Mouse (Mus musculus) right cerebral cortex, adult 2 months (tissue): ENCODE measurements at regions not wholly inside any gene's neighbourhood (a gene's known extent, or its start where the extent isn't known, plus 50 kb on each side); places are given as distances from the start of the nearest gene placed in this dataset.
"Not testable (repeated sequence)": the region's sequence is repeated elsewhere in the genome, so short reads cannot be mapped to it uniquely, and the experiment has no call there.

Source experiments
- DNase-seq, 2 experiments: peaks; one replicate each; pipeline ENCODE4 v3.0.0; 2021 to 2022; ENCODE audit warnings: low spot score in 2 of 2

GRCm38 (mm10) chr1:65509003-65509402 lies 227.1 kb downstream of the Pth2r start:
- no peak for DNase-seq

GRCm38 (mm10) chr1:65535674-65536073 lies 253.8 kb downstream of the Pth2r start:
- DNase-seq, result no peak

GRCm38 (mm10) chr1:65538509-65538908 lies 256.7 kb downstream of the Pth2r start:
- DNase-seq, result no peak

DNA sequence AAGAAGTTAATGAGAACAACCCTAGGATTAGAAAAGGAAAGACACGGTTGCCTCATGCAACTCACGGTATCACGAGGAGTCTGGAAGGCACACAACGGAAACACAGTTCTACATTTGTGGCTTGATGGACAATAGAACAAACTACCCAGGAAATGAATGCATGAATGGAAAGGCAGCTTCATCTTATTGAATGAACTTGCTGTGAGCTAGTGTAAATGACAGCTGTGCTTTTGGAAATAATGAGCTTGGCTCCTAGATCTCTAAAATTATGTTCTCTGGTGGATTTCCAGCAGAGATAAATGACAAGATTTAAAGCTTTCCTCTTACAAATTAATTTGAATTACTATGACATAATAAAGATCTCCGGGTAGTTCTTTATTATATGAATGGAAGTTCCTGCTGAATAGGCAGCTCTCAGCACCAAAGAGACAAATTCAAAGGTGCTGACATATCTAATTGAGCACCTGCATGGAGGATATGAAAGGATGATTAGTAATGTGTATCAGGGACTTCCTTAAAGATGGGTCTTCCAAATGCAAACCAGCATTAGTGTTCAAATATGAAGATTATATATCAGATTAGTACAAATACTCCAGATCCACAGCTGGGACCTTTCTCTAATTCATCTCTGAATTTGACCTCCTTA lies 262.5 kb downstream of the Pth2r start:
- no peak for DNase-seq

DNA sequence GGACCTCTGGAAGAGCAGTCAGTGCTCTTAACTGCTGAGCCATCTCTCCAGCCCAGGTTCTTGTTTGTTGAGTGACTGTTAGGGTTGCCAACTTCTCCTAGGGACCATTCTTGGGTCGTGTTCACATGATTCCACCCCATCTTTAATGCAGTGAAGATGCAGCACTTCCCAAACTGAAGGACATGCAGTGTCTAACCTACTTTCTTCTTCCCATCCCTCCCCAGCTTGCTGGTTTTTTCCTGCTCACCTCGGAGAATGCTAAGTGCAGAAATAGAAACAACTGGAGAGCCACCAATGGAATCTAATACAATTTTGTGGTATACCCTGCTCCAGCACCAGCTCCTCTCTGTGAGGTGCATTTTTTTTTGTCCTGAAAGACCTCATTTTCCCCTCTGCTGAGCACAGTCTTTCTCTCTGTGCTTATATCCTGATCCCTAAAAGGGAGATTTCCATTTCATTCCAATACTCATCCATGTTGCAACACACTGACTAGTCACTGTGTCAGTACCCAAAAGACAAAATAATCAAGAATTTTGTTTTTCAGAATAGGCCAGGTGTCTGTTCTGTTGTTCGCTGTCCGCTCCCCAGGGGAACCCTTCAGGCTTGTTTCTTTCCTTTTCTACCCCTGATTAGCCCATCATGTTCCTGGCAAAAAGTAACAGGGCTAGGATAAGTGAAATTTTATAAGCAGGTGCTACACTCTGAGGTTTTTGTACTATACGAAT lies 263.6 kb downstream of the Pth2r start:
- no peak for DNase-seq

DNA sequence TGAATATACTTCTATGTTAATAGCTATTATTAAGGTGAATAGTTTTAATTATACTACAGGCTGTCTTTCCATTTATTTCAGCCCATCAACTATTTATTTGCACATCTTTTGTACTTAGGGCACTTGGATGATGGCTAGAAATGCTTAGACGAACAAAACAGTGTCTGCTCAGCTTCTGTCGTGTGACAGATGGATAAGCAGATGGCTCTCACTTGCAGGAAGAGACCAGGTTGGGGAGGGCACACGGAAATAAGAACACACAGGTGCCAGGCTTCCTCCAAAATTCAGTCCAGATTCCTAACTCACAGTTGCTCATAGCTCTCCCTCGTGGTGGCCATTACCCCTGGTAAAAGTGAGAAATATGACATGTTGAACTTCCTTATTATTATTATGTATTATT lies 267.0 kb downstream of the Pth2r start:
- DNase-seq, result peak; percentile 21 to 37

- no peak for DNase-seq
Observed at GRCm38 (mm10) chr1:65587402-65587801, 305.5 kb downstream of the Pth2r start.

DNA sequence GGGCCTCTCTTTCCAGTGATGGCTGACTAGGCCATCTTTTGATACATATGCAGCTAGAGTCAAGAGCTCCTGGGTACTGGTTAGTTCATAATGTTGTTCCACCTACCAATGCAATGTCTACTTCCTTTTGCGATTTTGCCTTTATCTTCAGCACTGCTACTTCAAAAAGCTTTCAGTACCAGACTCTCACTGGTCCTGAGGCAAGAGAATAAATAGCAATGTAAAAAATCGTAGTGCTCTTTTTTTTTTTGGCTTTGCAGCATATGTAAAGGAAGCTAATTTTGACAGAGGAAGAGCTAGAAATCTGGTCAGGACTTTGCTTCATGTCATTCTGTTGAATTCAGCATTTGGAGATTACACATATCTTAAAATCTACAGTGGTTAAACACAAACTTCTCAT lies 291.0 kb upstream of the Crygf start:
- DNase-seq, result no peak

DNA sequence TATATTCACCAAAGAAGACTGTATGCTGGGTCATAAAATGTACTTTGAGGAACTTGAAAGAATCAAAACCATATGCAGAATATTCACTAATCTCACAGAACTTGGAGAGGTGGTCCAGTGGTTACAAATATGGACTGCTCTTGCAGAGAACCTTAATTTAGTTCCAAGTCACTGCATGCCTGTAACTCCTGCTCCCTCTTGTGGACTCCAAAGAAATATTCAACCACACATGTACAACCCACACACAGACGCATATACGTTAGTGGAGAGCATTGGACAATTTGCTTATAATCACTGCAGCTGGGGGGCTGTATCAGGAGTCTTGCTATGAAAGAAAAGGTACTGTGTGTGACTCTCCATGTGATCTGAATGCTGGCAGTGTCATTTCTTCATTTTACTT lies 271.9 kb upstream of the Crygf start:
- DNase-seq, result no peak

GRCm38 (mm10) chr1:65681960-65682359 lies 244.4 kb upstream of the Crygf start:
- DNase-seq, result no peak

GRCm38 (mm10) chr1:65687322-65687721 lies 239.0 kb upstream of the Crygf start:
- DNase-seq, result no peak

DNA sequence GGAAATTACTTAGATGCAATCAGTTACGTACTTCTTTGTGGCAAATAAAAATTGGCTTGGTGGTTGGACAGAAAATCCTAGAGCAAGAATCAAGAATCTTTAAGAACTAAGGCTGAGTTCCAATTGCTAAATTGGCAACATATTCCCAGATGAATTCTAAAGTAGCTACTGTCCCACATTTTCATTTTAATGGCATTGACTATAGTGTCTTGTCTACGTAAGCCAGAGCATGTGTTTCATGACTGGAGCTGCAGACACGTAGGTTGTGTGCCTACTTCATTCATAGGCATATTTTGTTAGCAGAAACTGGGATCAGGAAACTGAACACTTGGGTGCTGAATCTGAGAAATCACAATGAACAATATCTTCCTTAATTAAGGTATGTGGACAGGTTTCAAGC lies 196.1 kb upstream of the Crygf start:
- peak in 1 of 2 experiments; percentile 18 for DNase-seq

DNA sequence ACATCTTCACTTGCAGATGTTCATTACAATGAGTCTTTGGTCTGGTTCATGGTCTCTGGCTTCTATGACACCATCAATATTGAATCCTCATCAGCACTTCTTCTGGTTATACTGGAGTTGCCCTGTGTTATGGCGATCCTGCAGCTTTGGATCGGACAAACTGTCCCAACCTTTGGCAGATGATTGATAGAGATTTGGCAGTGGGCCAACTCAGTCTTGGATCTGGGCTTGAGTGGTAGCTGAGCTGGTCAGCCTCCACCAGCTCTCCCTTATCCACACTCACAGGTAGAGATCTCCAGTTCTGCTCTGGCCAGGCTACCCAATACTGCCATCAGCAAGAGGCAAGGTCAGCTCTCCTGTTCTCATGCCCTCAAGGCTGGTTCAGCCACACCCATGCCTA lies 168.4 kb upstream of the Crygf start:
- DNase-seq, result no peak

DNA sequence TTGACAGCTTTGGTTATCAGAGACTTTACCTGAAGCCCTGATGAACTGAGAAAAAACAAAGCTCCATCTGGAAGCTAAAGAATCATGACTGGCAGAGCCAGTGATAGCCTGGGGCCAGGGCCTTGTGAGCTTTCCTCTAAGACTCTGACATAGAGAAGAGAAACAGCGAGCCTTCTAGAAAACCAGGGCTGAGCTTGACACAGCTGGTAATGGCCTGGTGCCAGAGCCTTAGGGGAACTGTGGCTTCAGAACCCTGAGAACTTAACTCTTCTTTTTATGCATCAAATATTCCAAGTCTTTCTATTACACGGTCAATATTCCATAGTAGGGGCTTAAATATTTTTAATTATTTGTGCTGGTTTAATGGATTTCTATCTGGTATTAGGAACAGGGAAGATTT lies 165.2 kb upstream of the Crygf start:
- no peak for DNase-seq

DNA sequence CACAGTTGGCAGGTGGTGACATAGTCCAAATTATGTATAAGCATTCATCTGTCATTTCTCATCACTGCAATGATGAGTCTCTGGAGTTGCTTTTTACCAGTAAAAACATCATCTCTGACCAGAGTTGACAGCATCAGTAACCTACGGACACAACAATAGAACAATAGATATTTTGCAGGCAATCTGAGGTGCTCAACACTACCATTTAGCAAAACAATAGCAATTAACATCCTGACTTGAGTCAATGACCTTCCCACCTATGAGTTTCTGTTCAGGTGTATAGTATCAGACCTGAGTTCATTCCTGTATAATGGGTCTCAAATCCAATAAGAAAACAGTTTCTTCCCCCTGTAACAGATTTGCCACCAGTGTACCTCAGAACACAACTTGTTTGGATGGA lies 126.1 kb upstream of the Crygf start:
- DNase-seq, result no peak

DNA sequence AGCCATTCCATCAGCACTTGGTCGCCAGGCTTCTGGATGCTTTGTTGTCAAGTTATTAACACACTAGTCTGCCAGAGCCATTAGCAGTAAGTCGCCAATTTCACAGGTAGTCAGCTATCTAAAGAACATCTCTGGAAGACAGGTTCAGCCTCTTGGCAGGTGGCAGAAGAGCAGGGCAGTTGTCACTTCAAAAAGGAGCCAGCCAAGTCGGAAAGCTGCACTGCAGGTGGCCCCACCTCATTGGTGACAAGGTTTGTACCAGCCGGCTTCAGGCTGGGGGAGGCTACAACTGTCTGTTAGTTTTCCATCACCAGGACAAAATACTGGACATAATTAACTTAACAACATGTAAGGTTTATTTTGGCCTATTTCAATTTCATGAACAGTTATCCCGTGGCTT lies 105.5 kb upstream of the Crygf start:
- DNase-seq, result no peak

- DNase-seq, result no peak
Observed at GRCm38 (mm10) chr1:65841116-65841515, 85.2 kb upstream of the Crygf start.

DNA sequence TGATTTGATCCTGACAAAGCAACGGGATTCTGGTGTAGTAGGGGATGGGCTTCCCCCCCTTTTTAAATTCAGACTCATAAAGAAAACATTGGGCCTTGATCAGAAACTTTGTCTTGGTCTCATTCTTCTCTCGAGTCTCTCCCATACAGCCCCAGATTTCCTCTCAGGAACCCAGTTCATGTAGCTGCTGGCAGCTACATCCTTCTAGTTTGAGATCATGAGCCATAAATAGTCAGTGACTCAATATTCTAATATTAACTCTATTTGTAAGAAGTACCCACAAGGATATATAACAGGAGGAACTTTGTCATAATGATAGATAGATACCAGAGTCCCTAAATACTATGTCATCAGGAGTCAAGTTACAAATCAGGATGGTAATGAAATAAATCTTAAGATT lies 79.3 kb upstream of the Crygf start:
- DNase-seq, result no peak

GRCm38 (mm10) chr1:65873691-65874090 lies 52.6 kb upstream of the Crygf start:
- DNase-seq, result not testable (repeated sequence)
